Mouse (Mus musculus): ENCODE results near the gene Gm20403. TPM values are rescaled to one million over a fixed set of nuclear protein-coding genes. Genes with fewer than 3 reads are reported as not detected.
"Not testable (repeated sequence)": the region's sequence is repeated elsewhere in the genome, so short reads cannot be mapped to it uniquely, and the experiment has no call there.

Gene Gm20403
- total RNA-seq, 1 experiment from 2014 or later = not detected

- not testable (repeated sequence) for ATAC-seq (ENCODE audit: extremely low read depth, insufficient number of reproducible peaks, low FRiP score, poor library complexity, severe bottlenecking)
These were observed 43.7 kb downstream of the Gm20403 start for GRCm38 (mm10) chr12:54942586-54943157.

- ATAC-seq (ENCODE audit: extremely low read depth, insufficient number of reproducible peaks, low FRiP score, poor library complexity, severe bottlenecking) = not testable (repeated sequence)
These were observed 48.6 kb downstream of the Gm20403 start for GRCm38 (mm10) chr12:54937581-54938343.

Other genes starting within 250 kb of the Gm20403 start
- 81.8 and 85.9 TPM in 2 replicates for gene Snx6, start 190.8 kb downstream of the Gm20403 start, total RNA-seq (2017)
- 25.7 and 33.4 TPM in 2 replicates for gene Cfl2, start 123.7 kb downstream of the Gm20403 start, total RNA-seq (2017)
- 143 and 145 TPM in 2 replicates for gene Baz1a, start 27.8 kb upstream of the Gm20403 start, total RNA-seq (2017)
- gene 2700097O09Rik, start 93.6 kb upstream of the Gm20403 start, total RNA-seq (2017) = 6.5 and 9.2 TPM in 2 replicates
- gene Srp54a, start 93.7 kb upstream of the Gm20403 start, total RNA-seq (2017) = 156 and 159 TPM in 2 replicates
- gene Fam177a, start 137.9 kb upstream of the Gm20403 start, total RNA-seq (2017) = 17.1 and 21.3 TPM in 2 replicates
- gene Srp54b, start 168.6 kb upstream of the Gm20403 start, total RNA-seq (2017) = 58.5 and 70.8 TPM in 2 replicates
- gene 1700047I17Rik2, start 213.1 kb upstream of the Gm20403 start, total RNA-seq (2017) = 7.7 and 15.5 TPM in 2 replicates
- gene Srp54c, start 243.6 kb upstream of the Gm20403 start, total RNA-seq (2017) = 74.8 and 79.0 TPM in 2 replicates

All from neutrophil, adult 5-6 weeks (primary cell).